Mouse (Mus musculus): ENCODE data around the gene Cbl. TPM values are rescaled to one million over a fixed set of nuclear protein-coding genes. Genes with fewer than 3 reads are reported as not detected.

The Cbl gene
- 1 to 10 TPM; 9.2 to 9.4 TPM for total RNA-seq (2021)
- long read RNA-seq, experiment 1: 0 reads
- long read RNA-seq, experiment 2: 0 reads

- DNase-seq: peak; percentile 97
Observed at GRCm38 (mm10) chr9:44233802-44234478, at the start of gene Cbl. Cbl (minus strand) TSS chr9:44234049.

- no peak for DNase-seq
Observed at GRCm38 (mm10) chr9:44283183-44283582, 49.3 kb upstream of the Cbl start.

GRCm38 (mm10) chr9:44269973-44270372 lies 36.1 kb upstream of the Cbl start:
- no peak for DNase-seq

GRCm38 (mm10) chr9:44269077-44269476 lies 35.2 kb upstream of the Cbl start:
- DNase-seq: no peak

GRCm38 (mm10) chr9:44268432-44268831 lies 34.6 kb upstream of the Cbl start, which contains the start of gene Nlrx1:
Nlrx1 (minus strand) TSS chr9:44268599.
- no peak for DNase-seq

GRCm38 (mm10) chr9:44268027-44268360 lies 34.1 kb upstream of the Cbl start:
- DNase-seq: peak; percentile 91

GRCm38 (mm10) chr9:44267319-44268026 lies 33.6 kb upstream of the Cbl start:
- no peak for DNase-seq

GRCm38 (mm10) chr9:44266478-44267226 lies 32.8 kb upstream of the Cbl start:
- no peak for DNase-seq

GRCm38 (mm10) chr9:44261388-44261787 lies 27.5 kb upstream of the Cbl start:
- DNase-seq: no peak

GRCm38 (mm10) chr9:44259014-44259413 lies 25.2 kb upstream of the Cbl start:
- no peak for DNase-seq

GRCm38 (mm10) chr9:44256213-44256612 lies 22.4 kb upstream of the Cbl start:
- DNase-seq: no peak

GRCm38 (mm10) chr9:44255136-44255521 lies 21.3 kb upstream of the Cbl start:
- no peak for DNase-seq

GRCm38 (mm10) chr9:44254508-44255135 lies 20.8 kb upstream of the Cbl start:
- no peak for DNase-seq

GRCm38 (mm10) chr9:44253441-44253840 lies 19.6 kb upstream of the Cbl start:
- DNase-seq: no peak

- DNase-seq: no peak
Observed at GRCm38 (mm10) chr9:44251314-44251713, 17.5 kb upstream of the Cbl start, which contains the start of gene Pdzd3. Pdzd3 (minus strand) TSS chr9:44251471.

GRCm38 (mm10) chr9:44250445-44250844 lies 16.6 kb upstream of the Cbl start:
- no peak for DNase-seq

- peak; percentile 65 for DNase-seq
Observed at GRCm38 (mm10) chr9:44249181-44250146, 15.6 kb upstream of the Cbl start.

- DNase-seq: no peak
Observed at GRCm38 (mm10) chr9:44247907-44248306, 14.1 kb upstream of the Cbl start.

GRCm38 (mm10) chr9:44243621-44244020 lies 9.8 kb upstream of the Cbl start:
- no peak for DNase-seq

- no peak for DNase-seq
Observed at GRCm38 (mm10) chr9:44241418-44241817, 7.6 kb upstream of the Cbl start.

GRCm38 (mm10) chr9:44240911-44241310 lies 7.1 kb upstream of the Cbl start:
- DNase-seq: no peak
